Mouse (Mus musculus) gastrocnemius, adult 2 months (tissue): ENCODE results near the gene Stk4. TPM values are rescaled to one million over a fixed set of nuclear protein-coding genes. Genes with fewer than 3 reads are reported as not detected.

Experiments
- DNase-seq: peaks from one replicate; pipeline ENCODE4 v3.0.0; 2022
- H3K27ac ChIP-seq: fragments of 200-600 bp; 2 replicates; pipeline ENCODE4 v1.8.1; 2022; ENCODE audit warnings: mild to moderate bottlenecking
- H3K4me3 ChIP-seq: fragments of 200-600 bp; 2 replicates; pipeline ENCODE4 v1.8.1; 2022; ENCODE audit warnings: mild to moderate bottlenecking, moderate library complexity
- CTCF ChIP-seq: fragments of 200-600 bp; IDR thresholded peaks from 2 replicates; pipeline ENCODE4 v1.8.1; 2022; ENCODE audit warnings: antibody characterized with exemption, mild to moderate bottlenecking, moderate library complexity
- intact Hi-C: fragments of 180-260 bp; cut with DNase I; formaldehyde crosslinking; loops from one replicate; pipeline ENCODE4 v1.15.1; 2025
- total RNA-seq, 2 experiments: library from RNA; stranded (reverse); gene quantifications; 2 replicates each; pipeline ENCODE4 v1.2.3; 2021

Gene Stk4
- total RNA-seq, 2 experiments from 2014 or later: 6.8 to 8.7 TPM

- intact Hi-C loops: no loop called here
- no peak for TF ChIP-seq CTCF
- no peak overlapping the region for H3K4me3 ChIP-seq
- no peak overlapping the region for H3K27ac ChIP-seq
- DNase-seq: no peak
Measured at GRCm38 (mm10) chr2:164195971-164196699, 126.0 kb downstream of the Stk4 start.

- no peak for DNase-seq
- no peak overlapping the region for H3K27ac ChIP-seq
- no peak overlapping the region for H3K4me3 ChIP-seq
- intact Hi-C loops: no loop called here
- no peak for TF ChIP-seq CTCF
Measured at GRCm38 (mm10) chr2:164196700-164196990, 126.5 kb downstream of the Stk4 start.

GRCm38 (mm10) chr2:164199626-164200327, 129.7 kb downstream of the Stk4 start, which contains the start of gene Wfdc15a:
Wfdc15a (minus strand) TSS chr2:164200130.
- no peak for DNase-seq
- Histone ChIP-seq H3K4me3 (no peak within 1 kb of the TSS), H3K27ac (no peak within 1 kb of the TSS)
- no peak for TF ChIP-seq CTCF
- intact Hi-C loops: no loop called here

Other genes with a start within 250 kb of the Stk4 start
- 1 to 10 TPM in 1 of 2 experiments, under 1 TPM in 1; 0.87 to 1.8 TPM for gene Ccn5, start 249.5 kb upstream of the Stk4 start, total RNA-seq
- gene Kcnk15, start 216.7 kb upstream of the Stk4 start, total RNA-seq: not detected
- gene Rims4, start 151.6 kb upstream of the Stk4 start, total RNA-seq: 1 to 10 TPM; 1.2 to 3.2 TPM
- gene Ywhab, start 75.4 kb upstream of the Stk4 start, total RNA-seq: 10 to 100 TPM; 34.7 to 44.4 TPM
- not detected for gene Pabpc1l, start 44.9 kb upstream of the Stk4 start, total RNA-seq
- 10 to 100 TPM; 12.5 to 16.3 TPM for gene Tomm34, start 847 bp downstream of the Stk4 start, total RNA-seq
- gene Kcns1, start 100.8 kb downstream of the Stk4 start, total RNA-seq: 1 to 10 TPM in 1 of 2 experiments, under 1 TPM in 1; 0.31 to 1.0 TPM
- not detected for gene Wfdc5, start 112.4 kb downstream of the Stk4 start, total RNA-seq
- gene Wfdc12, start 120.3 kb downstream of the Stk4 start, total RNA-seq: not detected
- not detected for gene Wfdc15a, start 129.8 kb downstream of the Stk4 start, total RNA-seq
- not detected for gene Wfdc15b, start 151.3 kb downstream of the Stk4 start, total RNA-seq
- not detected for gene Svs2, start 168.1 kb downstream of the Stk4 start, total RNA-seq
- not detected for gene Svs3b, start 186.3 kb downstream of the Stk4 start, total RNA-seq
- gene Svs4, start 208.1 kb downstream of the Stk4 start, total RNA-seq: not detected
- gene Svs3a, start 218.9 kb downstream of the Stk4 start, total RNA-seq: not detected
- not detected for gene Svs6, start 246.4 kb downstream of the Stk4 start, total RNA-seq